Mouse (Mus musculus): ENCODE results near the gene Dlg4. TPM values are rescaled to one million over a fixed set of nuclear protein-coding genes. Genes with fewer than 3 reads are reported as not detected.

Dlg4 gene
- polyA plus RNA-seq, 1 experiment from 2014 or later: 9.3 TPM

- no peak for DNase-seq (ENCODE audit: low spot score)
- H3K4me3 ChIP-seq: peak overlapping the region; percentile 54
- peaks cover 69% of the 10 kb centered on the region for H3K4me1 ChIP-seq
- H3K36me3 ChIP-seq: peaks cover 27% of the 10 kb centered on the region
- no peaks in the 10 kb centered on the region for H3K9me3 ChIP-seq
- peaks cover 12% of the 10 kb centered on the region for H3K27me3 ChIP-seq (ENCODE audit: insufficient read depth, poor library complexity, severe bottlenecking)
- 24% methylated on average over 12 of the region's 12 CpGs for WGBS
- peak overlapping the region; percentile 62; the same call in 1 of the 2 replicates for H3K27ac ChIP-seq
Observed at GRCm38 (mm10) chr11:70028401-70029129, 11.8 kb downstream of the Dlg4 start.

DNA sequence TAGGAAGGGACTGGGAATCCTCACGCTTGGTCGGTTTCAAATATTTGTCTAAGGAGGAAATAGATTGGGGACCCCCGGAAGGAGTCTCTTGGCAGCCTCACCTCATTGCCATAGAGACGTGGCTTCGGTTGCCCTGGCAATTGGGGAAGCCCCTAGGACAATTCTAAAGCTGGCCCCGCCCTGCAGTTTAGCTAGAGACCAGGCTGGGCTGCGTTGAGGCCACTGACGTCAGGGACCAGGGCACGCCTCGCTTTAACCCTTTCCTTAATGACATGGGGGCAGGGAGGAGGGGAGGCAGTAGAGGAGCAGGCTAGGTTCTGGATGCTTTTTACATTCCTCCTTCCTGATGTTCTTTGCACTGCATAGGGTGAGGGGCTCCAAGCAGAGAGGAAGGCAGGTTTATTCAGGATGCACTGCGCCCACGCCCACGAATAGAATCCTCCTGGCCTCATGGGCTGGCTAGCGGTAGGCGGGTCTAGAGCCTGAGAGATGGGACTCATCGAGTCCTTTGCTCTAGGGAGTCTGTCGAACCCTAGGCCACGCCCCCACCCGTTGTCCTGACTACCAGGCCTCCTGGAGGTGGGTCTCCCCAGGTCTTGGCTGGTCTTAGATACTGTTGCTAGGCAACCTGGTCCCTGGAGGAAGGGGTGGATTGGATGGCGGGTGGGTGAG is 12.5 kb downstream of the Dlg4 start:
- no peaks in the 10 kb centered on the region for H3K9me3 ChIP-seq
- peak overlapping the region; percentile 54 for H3K4me3 ChIP-seq
- WGBS: under 1% methylated on average over 20 of the region's 20 CpGs
- peak overlapping the region; percentile 62; the same call in 1 of the 2 replicates for H3K27ac ChIP-seq
- peaks cover 12% of the 10 kb centered on the region for H3K27me3 ChIP-seq (ENCODE audit: insufficient read depth, poor library complexity, severe bottlenecking)
- peak; percentile 94 for DNase-seq (ENCODE audit: low spot score)
- peaks cover 62% of the 10 kb centered on the region for H3K4me1 ChIP-seq
- H3K36me3 ChIP-seq: peaks cover 27% of the 10 kb centered on the region

DNA sequence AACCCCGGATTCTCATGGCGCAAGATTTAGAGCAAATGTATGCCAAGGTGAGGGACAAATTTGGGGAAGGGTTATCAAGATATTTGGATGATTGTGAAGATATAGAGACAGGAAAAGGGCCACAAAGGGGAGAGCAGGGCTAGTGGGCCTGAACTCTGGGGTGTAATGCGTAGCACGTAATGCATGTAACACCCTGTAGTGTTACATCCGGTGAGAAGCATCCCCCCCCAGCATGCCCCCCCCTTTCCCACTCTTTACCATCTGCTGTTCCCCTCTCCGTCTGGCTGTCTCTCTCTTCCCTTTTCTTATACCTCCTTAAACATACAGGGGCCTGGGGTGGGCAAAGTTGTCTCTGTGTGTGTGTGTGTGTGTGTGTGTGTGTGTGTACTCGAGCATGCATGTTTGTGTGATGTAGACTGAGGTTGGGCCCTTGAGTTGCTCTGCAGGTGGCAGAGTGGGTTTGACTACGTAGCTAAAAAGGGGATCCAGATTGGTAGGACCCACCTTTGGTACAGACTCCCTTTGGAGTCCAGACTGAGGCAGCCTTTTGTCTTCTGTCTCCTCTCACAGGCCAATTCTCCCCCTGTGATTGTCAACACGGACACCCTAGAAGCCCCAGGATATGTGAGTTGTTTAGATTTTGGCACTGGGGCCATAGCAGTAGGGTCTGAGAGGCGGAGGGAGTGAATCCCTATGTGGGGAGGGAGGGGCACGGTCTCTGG is 13.2 kb downstream of the Dlg4 start:
- H3K4me1 ChIP-seq: peaks cover 56% of the 10 kb centered on the region
- H3K27ac ChIP-seq: 0 out of 2 replicates have a peak overlapping the region, but pooled peaks have one; percentile 0
- WGBS: 54% methylated on average over 11 of the region's 11 CpGs
- peaks cover 31% of the 10 kb centered on the region for H3K36me3 ChIP-seq
- H3K4me3 ChIP-seq: peak overlapping the region; percentile 54
- H3K27me3 ChIP-seq (ENCODE audit: insufficient read depth, poor library complexity, severe bottlenecking): peaks cover 12% of the 10 kb centered on the region
- H3K9me3 ChIP-seq: no peaks in the 10 kb centered on the region
- no peak for DNase-seq (ENCODE audit: low spot score)

GRCm38 (mm10) chr11:70030651-70031320 is 14.0 kb downstream of the Dlg4 start:
- Histone ChIP-seq H3K4me3 (no peak overlapping the region), H3K27me3 (ENCODE audit: insufficient read depth, poor library complexity, severe bottlenecking) (peaks cover 12% of the 10 kb centered on the region), H3K27ac (no peak overlapping the region), H3K36me3 (peaks cover 31% of the 10 kb centered on the region), H3K9me3 (no peaks in the 10 kb centered on the region), H3K4me1 (peaks cover 52% of the 10 kb centered on the region)
- 92% methylated on average over 28 of the region's 28 CpGs for WGBS
- DNase-seq (ENCODE audit: low spot score): no peak

GRCm38 (mm10) chr11:70031321-70031670 is 14.6 kb downstream of the Dlg4 start:
- Histone ChIP-seq H3K4me3 (no peak overlapping the region), H3K27ac (no peak overlapping the region), H3K9me3 (no peaks in the 10 kb centered on the region), H3K4me1 (peaks cover 47% of the 10 kb centered on the region), H3K36me3 (peaks cover 31% of the 10 kb centered on the region), H3K27me3 (ENCODE audit: insufficient read depth, poor library complexity, severe bottlenecking) (peaks cover 12% of the 10 kb centered on the region)
- 93% methylated on average over 11 of the region's 11 CpGs for WGBS
- no peak for DNase-seq (ENCODE audit: low spot score)

- 73% methylated on average over 7 of the region's 7 CpGs for WGBS
- peaks cover 53% of the 10 kb centered on the region for H3K36me3 ChIP-seq
Observed at GRCm38 (mm10) chr11:70038174-70038573, 21.4 kb downstream of the Dlg4 start.

DNA sequence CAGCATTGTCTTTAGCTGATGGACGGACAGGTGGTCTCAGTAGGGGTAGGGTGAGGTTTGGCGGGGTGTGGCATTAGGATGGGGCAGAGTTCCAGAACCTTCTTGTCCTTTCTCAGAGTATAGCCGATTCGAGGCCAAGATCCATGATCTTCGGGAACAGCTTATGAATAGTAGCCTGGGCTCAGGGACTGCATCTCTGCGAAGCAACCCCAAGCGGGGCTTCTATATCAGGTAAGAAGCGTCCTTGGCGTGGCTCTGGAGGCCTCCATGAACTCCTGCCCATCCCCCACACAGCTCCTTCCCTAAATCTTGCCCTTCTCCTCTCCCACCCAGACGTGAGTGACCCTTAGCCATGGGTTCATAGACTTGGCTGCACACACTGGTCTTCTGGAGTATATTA is 22.9 kb downstream of the Dlg4 start:
- H3K27ac ChIP-seq: no peak overlapping the region
- H3K9me3 ChIP-seq: no peaks in the 10 kb centered on the region
- no peaks in the 10 kb centered on the region for H3K27me3 ChIP-seq (ENCODE audit: insufficient read depth, poor library complexity, severe bottlenecking)
- no peak for DNase-seq (ENCODE audit: low spot score)
- peaks cover 63% of the 10 kb centered on the region for H3K36me3 ChIP-seq
- peaks cover under 1% of the 10 kb centered on the region for H3K4me1 ChIP-seq
- WGBS: 89% methylated on average over 10 of the region's 10 CpGs
- H3K4me3 ChIP-seq: no peak overlapping the region

More at GRCm38 (mm10) chr11:70038174-70038573, 21.4 kb downstream of the Dlg4 start:
- H3K4me1 ChIP-seq: no peaks in the 10 kb centered on the region
- no peak for DNase-seq (ENCODE audit: low spot score)
- no peak overlapping the region for H3K4me3 ChIP-seq
- H3K27ac ChIP-seq: no peak overlapping the region
- H3K27me3 ChIP-seq (ENCODE audit: insufficient read depth, poor library complexity, severe bottlenecking): no peaks in the 10 kb centered on the region
- no peaks in the 10 kb centered on the region for H3K9me3 ChIP-seq

GRCm38 (mm10) chr11:70040184-70040583 is 23.4 kb downstream of the Dlg4 start:
- no peak for DNase-seq (ENCODE audit: low spot score)
- no peaks in the 10 kb centered on the region for H3K9me3 ChIP-seq
- H3K36me3 ChIP-seq: peaks cover 66% of the 10 kb centered on the region
- H3K4me1 ChIP-seq: peaks cover 5% of the 10 kb centered on the region
- H3K4me3 ChIP-seq: no peak overlapping the region
- 76% methylated on average over 7 of the region's 7 CpGs for WGBS
- H3K27ac ChIP-seq: no peak overlapping the region
- no peaks in the 10 kb centered on the region for H3K27me3 ChIP-seq (ENCODE audit: insufficient read depth, poor library complexity, severe bottlenecking)

- H3K27me3 ChIP-seq (ENCODE audit: insufficient read depth, poor library complexity, severe bottlenecking): no peaks in the 10 kb centered on the region
Observed at GRCm38 (mm10) chr11:70042309-70043085, 25.8 kb downstream of the Dlg4 start.

GRCm38 (mm10) chr11:70043665-70044064 is 26.9 kb downstream of the Dlg4 start:
- Histone ChIP-seq H3K36me3 (peaks cover 61% of the 10 kb centered on the region), H3K27ac (no peak overlapping the region), H3K27me3 (ENCODE audit: insufficient read depth, poor library complexity, severe bottlenecking) (no peaks in the 10 kb centered on the region), H3K4me3 (no peak overlapping the region), H3K4me1 (peaks cover 5% of the 10 kb centered on the region), H3K9me3 (no peaks in the 10 kb centered on the region)
- no peak for DNase-seq (ENCODE audit: low spot score)
- 80% methylated on average over 7 of the region's 7 CpGs for WGBS

More at GRCm38 (mm10) chr11:70042309-70043085, 25.8 kb downstream of the Dlg4 start:
- 88% methylated on average over 23 of the region's 23 CpGs for WGBS
- Histone ChIP-seq H3K9me3 (no peaks in the 10 kb centered on the region), H3K36me3 (peaks cover 61% of the 10 kb centered on the region), H3K27ac (no peak overlapping the region), H3K4me3 (no peak overlapping the region), H3K4me1 (peaks cover 5% of the 10 kb centered on the region)
- DNase-seq (ENCODE audit: low spot score): no peak

- H3K36me3 ChIP-seq: peaks cover 44% of the 10 kb centered on the region
Observed at GRCm38 (mm10) chr11:70045435-70045834, 28.7 kb downstream of the Dlg4 start.

DNA sequence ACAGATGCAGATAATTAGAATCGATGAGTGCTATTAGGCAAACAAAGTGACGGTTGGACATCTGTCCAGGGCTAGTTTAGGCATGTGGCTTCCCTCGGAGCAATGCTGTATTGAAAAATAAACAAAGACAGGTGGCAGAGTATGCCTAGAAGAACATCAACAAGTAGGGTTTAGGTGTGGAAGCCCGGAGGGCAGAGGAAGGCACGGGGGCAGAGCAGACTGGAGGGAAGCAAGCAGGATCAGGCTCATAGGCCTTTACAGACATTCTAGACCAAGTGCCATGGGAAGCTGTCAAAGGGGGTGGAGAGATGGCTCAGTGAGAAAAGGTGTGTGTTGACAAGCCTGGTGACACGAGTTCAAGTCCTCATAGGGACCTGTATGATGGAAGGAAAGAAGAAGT is 32.6 kb downstream of the Dlg4 start:
- WGBS: 76% methylated on average over 6 of the region's 6 CpGs
- Histone ChIP-seq H3K27ac (no peak overlapping the region), H3K4me3 (no peak overlapping the region), H3K4me1 (peaks cover 10% of the 10 kb centered on the region), H3K27me3 (ENCODE audit: insufficient read depth, poor library complexity, severe bottlenecking) (peaks cover 18% of the 10 kb centered on the region; the same call in 1 of the 2 replicates), H3K36me3 (peaks cover 6% of the 10 kb centered on the region), H3K9me3 (no peaks in the 10 kb centered on the region)
- DNase-seq (ENCODE audit: low spot score): no peak

More at GRCm38 (mm10) chr11:70045435-70045834, 28.7 kb downstream of the Dlg4 start:
- WGBS: 50% methylated on average over 9 of the region's 9 CpGs
- H3K27ac ChIP-seq: no peak overlapping the region
- no peaks in the 10 kb centered on the region for H3K9me3 ChIP-seq
- peaks cover 8% of the 10 kb centered on the region for H3K4me1 ChIP-seq
- no peak for DNase-seq (ENCODE audit: low spot score)
- no peak overlapping the region for H3K4me3 ChIP-seq
- no peaks in the 10 kb centered on the region; the same call in 1 of the 2 replicates for H3K27me3 ChIP-seq (ENCODE audit: insufficient read depth, poor library complexity, severe bottlenecking)
